Mouse (Mus musculus) neural tube, embryonic 11.5 days (tissue): Measurements from ENCODE around the gene Pcdh15. TPM values are rescaled to one million over a fixed set of nuclear protein-coding genes. Genes with fewer than 3 reads are reported as not detected.

ENCODE experiments used
- ATAC-seq: fragments of 200-750 bp; cut with Nextera tagmentation; 2 replicates; pipeline ENCODE4 v1.8.0; 2017; ENCODE audit warnings: moderate number of reproducible peaks, mild to moderate bottlenecking, moderate TSS enrichment, moderate library complexity; ENCODE audit not compliant: insufficient read depth, low FRiP score, low TSS enrichment
- DNase-seq: peaks from one replicate; pipeline ENCODE4 v3.0.0-alpha.2; 2015; ENCODE audit warnings: low spot score
- H3K27ac ChIP-seq: fragments of 300-500 bp; sonication (generic); 2 replicates; pipeline ENCODE4 v1.5.1; 2014; ENCODE audit warnings: low read depth, mild to moderate bottlenecking, low read length
- H3K27me3 ChIP-seq: fragments of 300-500 bp; sonication (generic); 2 replicates; pipeline ENCODE4 v1.6.1; 2014; ENCODE audit warnings: mild to moderate bottlenecking, low read length, mixed read lengths; ENCODE audit not compliant: control insufficient read depth, insufficient read depth
- H3K36me3 ChIP-seq: fragments of 300-500 bp; sonication (generic); 2 replicates; pipeline ENCODE4 v1.6.1; 2014; ENCODE audit warnings: mild to moderate bottlenecking, low read length, moderate library complexity, mixed read lengths; ENCODE audit not compliant: control insufficient read depth, insufficient read depth
- H3K4me1 ChIP-seq: fragments of 300-500 bp; sonication (generic); 2 replicates; pipeline ENCODE4 v1.6.1; 2014; ENCODE audit warnings: low read length, mixed read lengths; ENCODE audit not compliant: control insufficient read depth, insufficient read depth
- H3K4me2 ChIP-seq: fragments of 300-500 bp; sonication (generic); 2 replicates; pipeline ENCODE4 v1.6.1; 2014; ENCODE audit warnings: low read depth, mild to moderate bottlenecking, moderate library complexity
- H3K4me3 ChIP-seq: fragments of 300-500 bp; sonication (generic); 2 replicates; pipeline ENCODE4 v1.5.1; 2014; ENCODE audit warnings: low read depth, low read length
- H3K9ac ChIP-seq: fragments of 300-500 bp; sonication (generic); 2 replicates; pipeline ENCODE4 v1.6.1; 2014; ENCODE audit warnings: mild to moderate bottlenecking, low read length
- H3K9me3 ChIP-seq: fragments of 300-500 bp; sonication (generic); 2 replicates; pipeline ENCODE4 v1.6.1; 2016; ENCODE audit warnings: low read length; ENCODE audit not compliant: control insufficient read depth
- WGBS: fragments of 180-500 bp; shearing (Covaris S2); extraction: QIAGEN DNeasy Blood & Tissue Kit; methylation state at CpG from one replicate; pipeline ENCODE4 v1.1.7; 2014; 5-methylcytosine and 5-hydroxymethylcytosine counted together
- polyA plus RNA-seq: library from polyadenylated mRNA; unstranded; fragments of >200 nt; fragmentation: Nextera tagmentation; extraction: Ambion mirVana; gene quantifications from 2 replicates; pipeline ENCODE4 v1.2.1, GENCODE M21; 2014

Gene Pcdh15
- 1.9 and 2.4 TPM in 2 replicates for polyA plus RNA-seq

DNA sequence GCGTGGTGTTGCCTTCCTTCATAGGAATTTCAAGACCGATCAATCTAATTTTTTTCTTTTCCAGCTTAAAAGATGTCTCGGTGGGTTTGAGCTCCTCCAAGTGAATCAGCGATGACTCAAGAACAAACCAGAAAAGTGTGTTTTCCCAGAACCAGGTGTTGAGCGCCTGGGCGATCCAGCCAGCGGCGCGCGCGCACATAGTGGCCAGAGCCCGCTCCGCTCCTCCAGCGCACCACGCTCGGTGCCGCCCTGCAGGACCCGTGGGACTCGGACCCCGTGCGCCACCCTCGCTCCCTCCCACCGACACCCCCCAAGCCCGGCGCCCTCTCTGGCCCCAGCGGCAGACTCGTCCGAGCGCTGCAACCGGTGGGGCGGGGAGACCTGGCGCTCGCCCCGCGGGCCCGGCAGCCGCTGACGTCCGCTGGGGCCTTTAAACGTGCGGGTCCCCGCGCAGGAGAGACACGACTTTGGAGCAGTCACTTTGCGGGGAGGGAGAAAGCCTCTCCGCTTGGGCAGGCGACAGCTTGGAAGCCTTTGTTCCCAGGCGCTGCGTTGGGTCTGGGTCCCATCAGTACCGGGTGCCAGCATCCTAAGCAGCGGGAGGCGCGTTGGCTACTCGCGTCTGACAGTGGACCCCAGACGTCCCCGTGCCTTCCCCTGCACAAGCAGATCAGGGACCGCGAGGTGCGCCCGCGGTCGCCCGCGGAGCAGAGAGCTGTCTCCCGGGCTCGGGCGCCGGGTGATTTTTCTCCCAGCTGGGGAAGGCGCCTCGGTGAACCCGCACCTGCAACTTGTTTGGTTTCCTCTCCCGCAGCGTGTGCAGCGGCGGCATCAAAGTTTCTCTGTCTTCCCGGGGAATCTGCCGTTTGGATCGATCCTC is at the start of gene Pcdh15:
Gene Pcdh15 (plus strand): TSS at position 377 of the 880 bp plus-strand sequence.
- no peaks in the 10 kb centered on the region for H3K9me3 ChIP-seq
- DNase-seq: peak; percentile 44
- H3K4me1 ChIP-seq: 0 out of 2 replicates have a peak, but pooled peaks cover 3% of the 10 kb centered on the region
- H3K9ac ChIP-seq: peak within 1 kb of the TSS; percentile 56
- H3K27me3 ChIP-seq: peaks cover 36% of the 10 kb centered on the region
- no peak within 1 kb of the TSS for H3K27ac ChIP-seq
- H3K36me3 ChIP-seq: no peaks in the 10 kb centered on the region
- ATAC-seq: peak; percentile 43
- peak within 1 kb of the TSS; percentile 95 for H3K4me2 ChIP-seq
- 1% methylated on average over 64 of the region's 79 CpGs for WGBS
- H3K4me3 ChIP-seq: peak within 1 kb of the TSS; percentile 60

DNA sequence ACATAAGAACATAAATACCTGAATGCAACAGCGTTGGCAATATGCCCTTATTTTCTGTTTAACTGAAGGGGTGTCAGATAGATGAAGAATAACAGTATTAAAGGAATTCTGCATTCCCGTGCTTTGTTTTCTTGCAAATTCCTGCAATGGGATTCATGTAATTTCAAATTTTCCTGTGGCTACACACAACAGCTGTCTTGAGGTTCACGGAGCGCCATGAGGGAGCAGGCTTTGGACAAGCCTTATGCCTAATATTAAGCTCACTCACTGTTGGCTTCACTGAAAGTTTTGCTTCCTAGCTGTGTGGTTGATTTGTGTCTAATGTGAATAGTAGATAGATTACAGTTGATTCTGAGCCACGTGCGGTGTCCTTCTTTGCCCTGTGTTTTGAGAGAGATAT is 47.1 kb upstream of the Pcdh15 start:
- Histone ChIP-seq H3K36me3 (no peaks in the 10 kb centered on the region), H3K4me2 (no peak overlapping the region), H3K4me3 (no peak overlapping the region), H3K9me3 (no peaks in the 10 kb centered on the region), H3K27me3 (no peaks in the 10 kb centered on the region), H3K4me1 (no peaks in the 10 kb centered on the region), H3K9ac (no peak overlapping the region), H3K27ac (no peak overlapping the region)
- no peak for DNase-seq
- ATAC-seq: no peak
- 90% methylated on average over 6 of the region's 6 CpGs for WGBS

DNA sequence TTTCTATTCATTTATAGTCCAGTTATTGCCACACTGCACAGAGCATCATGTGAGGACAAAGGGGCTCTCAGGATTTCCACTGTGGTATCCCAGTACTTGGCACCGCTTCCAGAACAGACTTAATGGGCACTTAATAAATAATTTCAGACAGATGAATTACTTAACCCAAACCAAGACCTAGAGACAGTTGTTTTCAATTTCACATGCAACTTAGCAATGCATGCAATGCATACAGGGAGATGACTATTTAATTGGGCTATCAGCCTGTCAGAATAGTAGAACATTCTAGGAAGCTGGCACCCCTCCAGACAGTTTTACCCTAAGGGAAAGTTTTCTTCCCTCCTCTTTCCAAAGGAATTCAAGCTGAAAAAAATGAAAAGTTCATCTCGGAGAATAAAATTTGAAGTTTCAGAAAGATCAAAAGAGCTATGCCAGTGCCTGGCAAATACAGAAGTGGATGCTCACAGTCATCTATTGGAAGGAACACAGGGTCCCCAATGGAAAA is 39.4 kb upstream of the Pcdh15 start:
- Histone ChIP-seq H3K4me1 (no peaks in the 10 kb centered on the region), H3K27me3 (no peaks in the 10 kb centered on the region), H3K36me3 (no peaks in the 10 kb centered on the region), H3K27ac (no peak overlapping the region), H3K9me3 (no peaks in the 10 kb centered on the region), H3K9ac (no peak overlapping the region), H3K4me2 (no peak overlapping the region), H3K4me3 (no peak overlapping the region)
- whole genome bisulfite sequencing: 84% methylated on average over 2 of the region's 2 CpGs
- DNase-seq (no peak), ATAC-seq (no peak)

DNA sequence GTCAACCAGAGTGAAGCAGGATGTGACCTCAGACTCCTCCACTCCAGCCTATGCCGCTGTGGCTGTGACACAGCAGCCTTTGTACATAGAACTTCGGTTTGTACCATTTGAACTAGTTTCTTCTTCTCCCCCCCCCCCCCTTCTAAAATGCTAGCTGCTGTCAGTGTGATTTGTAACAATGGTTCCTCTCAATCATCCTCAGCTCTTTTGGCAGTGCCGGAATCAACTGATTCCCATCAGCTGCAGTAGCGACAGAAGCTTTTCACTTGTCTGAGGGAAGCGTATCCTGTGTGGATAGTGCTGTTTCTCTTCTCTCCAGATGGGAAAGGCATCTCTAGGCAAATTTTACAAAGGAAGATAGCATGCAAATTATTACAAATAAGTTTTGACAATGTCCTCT is 12.4 kb upstream of the Pcdh15 start:
- H3K4me1 ChIP-seq: no peaks in the 10 kb centered on the region
- H3K9me3 ChIP-seq: no peaks in the 10 kb centered on the region
- no peaks in the 10 kb centered on the region for H3K27me3 ChIP-seq
- DNase-seq (no peak), ATAC-seq (no peak)
- no peaks in the 10 kb centered on the region for H3K36me3 ChIP-seq
- no peak overlapping the region for H3K27ac ChIP-seq
- H3K4me2 ChIP-seq: no peak overlapping the region
- no peak overlapping the region for H3K9ac ChIP-seq
- 83% methylated on average over 5 of the region's 5 CpGs for WGBS
- no peak overlapping the region for H3K4me3 ChIP-seq

DNA sequence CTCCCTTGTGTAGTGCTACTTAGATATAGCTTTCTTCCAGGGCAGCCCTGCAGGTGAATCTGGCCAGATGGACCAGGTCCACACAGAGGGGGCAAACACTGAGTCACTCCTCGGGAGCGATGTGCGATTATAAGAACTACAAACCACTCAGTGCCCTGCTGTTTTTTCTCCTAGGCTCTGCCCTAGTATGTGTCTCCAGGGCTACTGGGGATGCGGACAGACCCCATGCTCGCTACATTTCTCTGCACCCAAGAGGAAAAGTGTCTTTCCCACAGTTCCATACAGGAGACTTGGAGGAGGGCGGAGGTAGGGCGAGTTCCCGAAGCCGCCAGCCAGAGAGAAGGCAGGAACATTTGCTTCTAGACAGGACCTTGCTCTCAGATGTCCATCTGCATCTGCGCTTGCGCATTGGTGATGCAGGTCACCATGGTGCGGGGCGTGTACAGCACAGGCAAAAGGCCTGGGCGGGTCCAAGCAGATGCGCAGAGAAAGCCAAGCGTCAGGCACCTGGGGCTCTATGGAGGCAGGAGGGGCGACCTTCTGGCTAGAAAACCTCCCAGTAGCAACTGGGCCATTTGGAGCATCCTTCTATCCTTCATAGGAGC is 2.5 kb upstream of the Pcdh15 start:
- Histone ChIP-seq H3K4me2 (peak overlapping the region; percentile 76), H3K4me1 (0 out of 2 replicates have a peak, but pooled peaks cover 3% of the 10 kb centered on the region), H3K4me3 (peak overlapping the region; percentile 38), H3K36me3 (no peaks in the 10 kb centered on the region), H3K27ac (no peak overlapping the region), H3K27me3 (peaks cover 34% of the 10 kb centered on the region), H3K9ac (peak overlapping the region; percentile 32; the same call in 1 of the 2 replicates), H3K9me3 (no peaks in the 10 kb centered on the region)
- 2% methylated on average over 17 of the region's 17 CpGs for WGBS
- DNase-seq (peak; percentile 65), ATAC-seq (peak; percentile 59)

DNA sequence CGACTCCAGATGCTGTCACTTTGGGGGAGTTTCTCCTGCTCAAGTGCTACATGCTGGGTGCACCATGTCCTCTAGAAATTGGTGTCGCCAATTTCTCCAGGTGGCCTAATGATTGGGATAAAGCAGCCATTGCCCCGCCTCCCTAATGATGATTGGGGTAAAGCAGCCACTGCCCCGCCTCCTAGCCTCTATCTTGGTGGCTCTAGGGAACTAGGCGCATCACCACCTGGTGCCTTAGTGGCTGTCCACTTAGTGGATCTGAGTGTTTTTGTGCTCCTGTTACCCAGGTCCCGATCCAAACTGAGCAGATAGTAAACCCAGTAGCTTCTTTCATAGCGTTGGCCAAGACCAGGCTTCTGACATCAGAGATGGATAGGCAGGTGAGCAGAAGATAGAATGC is 2.0 kb upstream of the Pcdh15 start:
- WGBS: 2% methylated on average over 7 of the region's 7 CpGs
- H3K9ac ChIP-seq: no peak overlapping the region
- DNase-seq: no peak

DNA sequence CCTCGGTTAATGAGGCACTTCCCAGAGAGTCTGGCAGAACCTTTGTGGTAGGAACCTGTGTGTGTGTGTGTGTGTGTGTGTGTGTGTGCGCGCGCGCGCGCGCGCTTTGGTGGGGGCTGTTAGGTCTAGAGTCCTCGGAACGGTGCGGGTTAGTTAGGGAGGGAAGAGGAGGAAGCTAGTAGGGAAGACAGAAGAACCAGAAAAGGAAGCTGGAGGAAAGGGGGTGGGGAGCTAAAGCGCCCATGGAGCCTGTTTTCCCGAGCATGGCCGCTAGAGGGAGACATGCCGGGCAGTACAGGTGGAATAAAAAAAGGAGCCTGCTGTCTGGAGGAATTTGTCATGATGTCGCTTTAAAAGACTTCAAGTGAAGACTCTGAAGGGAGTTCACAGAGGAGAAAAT is 1.2 kb upstream of the Pcdh15 start:
- peaks cover 36% of the 10 kb centered on the region for H3K27me3 ChIP-seq
- 0 out of 2 replicates have a peak, but pooled peaks cover 3% of the 10 kb centered on the region for H3K4me1 ChIP-seq
- no peak overlapping the region for H3K4me3 ChIP-seq
- H3K9me3 ChIP-seq: no peaks in the 10 kb centered on the region
- no peak overlapping the region for H3K9ac ChIP-seq
- ATAC-seq (peak; percentile 4; the same call in 1 of the 2 replicates), DNase-seq (peak; percentile 76)
- under 1% methylated on average over 17 of the region's 17 CpGs for WGBS
- H3K36me3 ChIP-seq: no peaks in the 10 kb centered on the region
- peak overlapping the region; percentile 28; the same call in 1 of the 2 replicates for H3K4me2 ChIP-seq
- no peak overlapping the region for H3K27ac ChIP-seq

More for the DNA sequence above, 2.0 kb upstream of the Pcdh15 start:
- Histone ChIP-seq H3K27me3 (peaks cover 36% of the 10 kb centered on the region), H3K4me1 (0 out of 2 replicates have a peak, but pooled peaks cover 3% of the 10 kb centered on the region), H3K9me3 (no peaks in the 10 kb centered on the region), H3K27ac (no peak overlapping the region), H3K36me3 (no peaks in the 10 kb centered on the region), H3K4me3 (peak overlapping the region; percentile 38), H3K4me2 (peak overlapping the region; percentile 76)
- no peak for ATAC-seq

DNA sequence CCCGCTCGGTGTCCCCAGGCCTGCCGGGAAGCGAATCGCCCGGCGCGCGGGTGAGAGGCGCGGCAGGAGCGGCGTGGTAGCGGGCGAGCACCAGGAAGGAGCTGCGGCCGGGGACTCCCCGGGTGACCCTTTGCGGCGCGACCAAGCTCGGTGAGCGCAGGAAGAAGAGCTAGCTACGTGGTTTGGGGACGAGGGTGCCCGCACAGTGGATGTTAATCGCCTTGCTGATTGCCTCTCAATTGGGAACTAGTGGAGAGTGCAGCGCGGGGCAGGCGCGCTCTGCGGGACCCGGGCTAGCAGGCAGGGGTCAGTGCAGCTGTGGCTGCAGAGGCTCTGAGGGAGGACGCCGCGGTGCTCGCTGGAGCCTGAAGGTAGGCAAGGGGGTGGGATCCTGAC is 702 bp downstream of the Pcdh15 start:
- 0 out of 2 replicates have a peak, but pooled peaks cover 3% of the 10 kb centered on the region for H3K4me1 ChIP-seq
- H3K9ac ChIP-seq: peak overlapping the region; percentile 56
- no peaks in the 10 kb centered on the region for H3K9me3 ChIP-seq
- peak overlapping the region; percentile 95 for H3K4me2 ChIP-seq
- under 1% methylated on average over 37 of the region's 37 CpGs for WGBS
- H3K36me3 ChIP-seq: no peaks in the 10 kb centered on the region
- H3K27me3 ChIP-seq: peaks cover 36% of the 10 kb centered on the region
- H3K4me3 ChIP-seq: peak overlapping the region; percentile 60
- DNase-seq: peak; percentile 67
- peak; percentile 53 for ATAC-seq
- no peak overlapping the region for H3K27ac ChIP-seq
